Mouse (Mus musculus) CH12.LX (cell line): ENCODE measurements around the gene Il6ra. TPM values are rescaled to one million over a fixed set of nuclear protein-coding genes. Genes with fewer than 3 reads are reported as not detected.

Experiments
- DNase-seq: peaks from one replicate; pipeline ENCODE4 v3.0.0-alpha.2; 2013; ENCODE audit errors: extremely low read depth
- H3K27ac ChIP-seq: 2 replicates; pipeline ENCODE4 v1.5.1; 2012; ENCODE audit warnings: low read depth, mild to moderate bottlenecking, control low read depth, moderate library complexity; ENCODE audit not compliant: insufficient read depth
- H3K27me3 ChIP-seq: replicated peaks from 2 replicates; pipeline ENCODE3; 2012; ENCODE audit warnings: inconsistent platforms
- H3K36me3 ChIP-seq, 2 experiments: replicated peaks in 1 of 2; 2 replicates each; pipeline versions ENCODE3 to v1.6.1; 2012; ENCODE audit warnings: inconsistent platforms in 1 of 2, low read length in 1 of 2, mild to moderate bottlenecking in 1 of 2, mixed read lengths in 1 of 2, moderate library complexity in 1 of 2; ENCODE audit not compliant: control insufficient read depth in 1 of 2, insufficient read depth in 1 of 2
- H3K4me1 ChIP-seq, 2 experiments: 2 replicates each; pipeline ENCODE4 v1.6.1; 2012; ENCODE audit warnings: inconsistent platforms in 1 of 2, moderate library complexity in 1 of 2; ENCODE audit not compliant: insufficient read depth in 2 of 2, control insufficient read depth in 1 of 2
- H3K4me2 ChIP-seq: 2 replicates; pipeline ENCODE4 v1.6.1; 2012; ENCODE audit warnings: low read depth, mild to moderate bottlenecking, control low read depth; ENCODE audit not compliant: poor library complexity, insufficient read depth, severe bottlenecking
- H3K4me3 ChIP-seq, 3 experiments: fragments of 150-350 bp in 1 of 3; sonication (generic) in 1 of 3; replicated peaks in 1 of 3; 2 replicates each; pipeline versions ENCODE3 to v1.5.1; 2011 to 2012; ENCODE audit warnings: low read depth in 2 of 3, low read length in 2 of 3, mild to moderate bottlenecking in 2 of 3, moderate library complexity in 2 of 3, control low read depth in 1 of 3, improper control_type of control experiment in 1 of 3, inconsistent platforms in 1 of 3, mixed read lengths in 1 of 3; ENCODE audit not compliant: poor library complexity in 1 of 3
- H3K79me2 ChIP-seq: replicated peaks from 2 replicates; pipeline ENCODE4 v1.6.1; 2012; ENCODE audit warnings: mild to moderate bottlenecking, moderate library complexity; ENCODE audit not compliant: control insufficient read depth, poor library complexity, insufficient read depth, severe bottlenecking; ENCODE audit errors: extremely low read depth
- H3K9ac ChIP-seq: 2 replicates; pipeline ENCODE4 v1.6.1; 2012; ENCODE audit warnings: low read depth, mild to moderate bottlenecking, control low read depth, moderate library complexity; ENCODE audit not compliant: insufficient read depth
- H3K9me3 ChIP-seq: replicated peaks from 2 replicates; pipeline ENCODE3; 2012; ENCODE audit warnings: low read length, inconsistent platforms, mixed read lengths
- E2F4 ChIP-seq: IDR thresholded peaks from 2 replicates; pipeline ENCODE4 v1.6.1; 2011; ENCODE audit warnings: low read depth, low read length, improper control_type of control experiment; ENCODE audit not compliant: insufficient replicate concordance
- ELF1 ChIP-seq: IDR thresholded peaks from 2 replicates; pipeline ENCODE4 v1.6.1; 2014; ENCODE audit warnings: low read depth, mild to moderate bottlenecking, inconsistent platforms, low read length, improper control_type of control experiment
- EP300 ChIP-seq: IDR thresholded peaks from 2 replicates; pipeline ENCODE4 v1.6.1; 2011; ENCODE audit warnings: low read length, improper control_type of control experiment
- GABPA ChIP-seq: IDR thresholded peaks from 2 replicates; pipeline ENCODE4 v1.6.1; 2012; ENCODE audit warnings: low read depth, low read length, improper control_type of control experiment, inconsistent platforms; ENCODE audit not compliant: insufficient replicate concordance
- IRF4 ChIP-seq: IDR thresholded peaks from 2 replicates; pipeline ENCODE4 v1.6.1; 2014; ENCODE audit warnings: low read depth, mild to moderate bottlenecking, inconsistent platforms, low read length, improper control_type of control experiment
- MAX ChIP-seq: IDR thresholded peaks from 2 replicates; pipeline ENCODE4 v1.6.1; 2011; ENCODE audit warnings: low read length, improper control_type of control experiment
- MXI1 ChIP-seq: IDR thresholded peaks from 2 replicates; pipeline ENCODE4 v1.6.1; 2011; ENCODE audit warnings: mild to moderate bottlenecking, low read depth, low read length, improper control_type of control experiment
- MYC ChIP-seq: IDR thresholded peaks from 2 replicates; pipeline ENCODE4 v1.6.1; 2011; ENCODE audit warnings: low read depth, mild to moderate bottlenecking, improper control_type of control experiment, low read length
- NRF1 ChIP-seq: IDR thresholded peaks from 2 replicates; pipeline ENCODE4 v1.6.1; 2014; ENCODE audit warnings: low read depth, mild to moderate bottlenecking, inconsistent platforms, low read length, improper control_type of control experiment, moderate library complexity
- PAX5 ChIP-seq: IDR thresholded peaks from 2 replicates; pipeline ENCODE4 v1.6.1; 2012; ENCODE audit warnings: low read length, inconsistent platforms, mixed read lengths
- POLR2A ChIP-seq: IDR thresholded peaks from 2 replicates; pipeline ENCODE4 v1.6.1; 2011; ENCODE audit warnings: low read depth, mild to moderate bottlenecking, improper control_type of control experiment, low read length
- POLR2AphosphoS2 ChIP-seq: IDR thresholded peaks from 2 replicates; pipeline ENCODE4 v1.6.1; 2011; ENCODE audit warnings: low read depth, low read length, improper control_type of control experiment
- SMC3 ChIP-seq: IDR thresholded peaks from 2 replicates; pipeline ENCODE4 v1.6.1; 2011; ENCODE audit warnings: low read depth, low read length, improper control_type of control experiment
- UBTF ChIP-seq: IDR thresholded peaks from 2 replicates; pipeline ENCODE4 v1.6.1; 2012; ENCODE audit warnings: low read depth, mild to moderate bottlenecking, inconsistent platforms, low read length, improper control_type of control experiment, moderate library complexity
- USF1 ChIP-seq: IDR thresholded peaks from 2 replicates; pipeline ENCODE4 v1.6.1; 2014; ENCODE audit warnings: low read depth, mild to moderate bottlenecking, inconsistent platforms, low read length, improper control_type of control experiment
- USF2 ChIP-seq: conservative IDR thresholded peaks from 2 replicates; pipeline ENCODE4 v1.6.1; 2011; ENCODE audit warnings: low read depth, low read length, improper control_type of control experiment
- ZC3H11A ChIP-seq: IDR thresholded peaks from 2 replicates; pipeline ENCODE4 v1.6.1; 2012; ENCODE audit warnings: low read depth, mild to moderate bottlenecking, inconsistent platforms, low read length, improper control_type of control experiment
- ZKSCAN1 ChIP-seq: IDR thresholded peaks from 2 replicates; pipeline ENCODE4 v1.6.1; 2012; ENCODE audit warnings: low read depth, inconsistent platforms, low read length, improper control_type of control experiment, borderline replicate concordance
- ZMIZ1 ChIP-seq: IDR thresholded peaks from 2 replicates; pipeline ENCODE4 v1.6.1; 2012; ENCODE audit warnings: low read depth, mild to moderate bottlenecking, inconsistent platforms, low read length, improper control_type of control experiment
- ZNF384 ChIP-seq: IDR thresholded peaks from 2 replicates; pipeline ENCODE4 v1.6.1; 2012; ENCODE audit warnings: low read depth, low read length, improper control_type of control experiment, inconsistent platforms
- dilution Hi-C: fragments of 300-500 bp; cut with MboI; formaldehyde crosslinking; loops from 2 replicates; pipeline ENCODE4 v1.14.3; 2020; ENCODE audit warnings: low sequenced_read_pairs; ENCODE audit not compliant: extremely low pct_unique_long_range_greater_than_20kb, extremely low pct_ligation_motif_present
- in situ Hi-C: fragments of 300-500 bp; cut with MboI; formaldehyde crosslinking; loops from 3 replicates; pipeline ENCODE4 v1.14.3; 2019; ENCODE audit warnings: low sequenced_read_pairs, low pct_ligation_motif_present, low pct_unique_long_range_greater_than_20kb, mixed read lengths
- polyA plus RNA-seq: library from polyadenylated mRNA; unstranded; fragments of >175 nt; gene quantifications from 2 replicates; pipeline ENCODE4 v1.2.1, GENCODE M21; 2012; ENCODE audit warnings: low read depth; ENCODE audit not compliant: insufficient read length
- total RNA-seq, 2 experiments: library from RNA; depleted of rRNA; stranded (reverse); fragments of 300-350 nt in 1 of 2; fragments of >200 nt in 1 of 2; gene quantifications; 2 replicates each; pipeline ENCODE4 v1.2.3; 2012 to 2014

Il6ra gene
- total and polyA plus RNA-seq, 3 experiments, result 1.4 to 4.8 (median 1.6) TPM

DNA sequence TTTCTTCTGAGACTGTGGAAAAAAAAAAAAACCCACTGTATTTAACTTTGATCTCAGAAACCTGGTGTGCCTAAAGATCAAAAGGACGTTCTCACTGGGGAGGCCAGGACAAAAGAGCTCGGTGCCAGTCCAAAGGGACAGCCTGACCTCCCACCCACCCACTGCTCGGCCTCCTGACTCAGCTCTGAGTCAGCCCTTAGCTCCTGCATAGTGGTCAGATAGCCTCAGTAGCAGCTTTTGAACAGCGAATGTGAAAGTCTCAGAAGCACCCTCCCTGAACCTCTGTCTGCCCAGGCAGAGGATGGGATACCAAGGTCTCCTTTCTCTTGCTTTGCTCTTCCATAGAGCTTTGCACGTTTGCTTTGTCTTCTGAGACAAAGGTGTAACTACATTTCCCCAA, 16.4 kb downstream of the Il6ra start:
- Histone ChIP-seq H3K4me2 (no peak overlapping the region), H3K4me3 (no peak overlapping the region)

GRCm38 (mm10) chr3:89892517-89893106, 20.4 kb downstream of the Il6ra start:
- Histone ChIP-seq H3K9ac (no peak overlapping the region), H3K79me2 (no peaks in the 10 kb centered on the region; the same call in 1 of the 2 replicates), H3K36me3 (peaks cover 0 to 11% of the 10 kb centered on the region in 2 experiments), H3K4me3 (no peak overlapping the region), H3K4me1 (peaks cover 28 to 45% of the 10 kb centered on the region in 2 experiments), H3K9me3 (peaks cover 16% of the 10 kb centered on the region), H3K4me2 (no peak overlapping the region), H3K27ac (no peak overlapping the region), H3K27me3 (no peaks in the 10 kb centered on the region)
- no peak for DNase-seq
- TF ChIP-seq ZNF384, result no peak
- no peak for TF ChIP-seq ZC3H11A
- no peak for TF ChIP-seq USF2
- TF ChIP-seq UBTF, result no peak
- TF ChIP-seq ELF1, result no peak
- TF ChIP-seq POLR2AphosphoS2, result no peak
- no peak for TF ChIP-seq MAX
- TF ChIP-seq NRF1, result no peak
- TF ChIP-seq SMC3, result no peak
- no peak for TF ChIP-seq EP300
- TF ChIP-seq MXI1, result no peak
- dilution Hi-C loops (no loop called here), in situ Hi-C loops (no loop called here)

More for the DNA sequence above, 16.4 kb downstream of the Il6ra start:
- Histone ChIP-seq H3K27ac (no peak overlapping the region), H3K79me2 (no peaks in the 10 kb centered on the region; the same call in 1 of the 2 replicates), H3K27me3 (no peaks in the 10 kb centered on the region), H3K4me1 (peaks cover 10 to 32% of the 10 kb centered on the region in 2 experiments), H3K9ac (no peak overlapping the region), H3K36me3 (peaks cover 0 to 11% of the 10 kb centered on the region in 2 experiments), H3K9me3 (peaks cover 16% of the 10 kb centered on the region)
- in situ Hi-C loops, result no loop called here
- dilution Hi-C loops, result no loop called here
- no peak for TF ChIP-seq ZKSCAN1
- no peak for TF ChIP-seq E2F4
- TF ChIP-seq IRF4, result no peak
- TF ChIP-seq MAX, result no peak
- no peak for TF ChIP-seq USF1
- TF ChIP-seq POLR2A, result no peak
- TF ChIP-seq GABPA, result no peak
- TF ChIP-seq UBTF, result no peak
- TF ChIP-seq POLR2AphosphoS2, result no peak
- no peak for TF ChIP-seq EP300
- TF ChIP-seq ZNF384, result no peak
- TF ChIP-seq PAX5, result no peak
- TF ChIP-seq MYC, result no peak
- no peak for TF ChIP-seq NRF1
- no peak for TF ChIP-seq ZMIZ1
- DNase-seq, result no peak
